Mouse (Mus musculus) thymus, postnatal 4 days (tissue): Measurements from ENCODE around the gene Ncln.

ENCODE experiments used
- DNase-seq: peaks from one replicate; pipeline ENCODE4 v3.0.0; 2021

The Ncln gene

GRCm38 (mm10) chr10:81510246-81510810 lies 14.1 kb upstream of the Ncln start:
- DNase-seq, result no peak

GRCm38 (mm10) chr10:81507691-81508489 lies 11.7 kb upstream of the Ncln start:
- DNase-seq, result no peak

- no peak for DNase-seq
Observed at GRCm38 (mm10) chr10:81507095-81507494, 10.9 kb upstream of the Ncln start.

GRCm38 (mm10) chr10:81505016-81505664 lies 8.9 kb upstream of the Ncln start:
- DNase-seq, result no peak

GRCm38 (mm10) chr10:81502658-81503057 lies 6.5 kb upstream of the Ncln start:
- peak; percentile 97 for DNase-seq

- DNase-seq, result no peak
Observed at GRCm38 (mm10) chr10:81501863-81502262, 5.7 kb upstream of the Ncln start.

GRCm38 (mm10) chr10:81500032-81500431 lies 3.8 kb upstream of the Ncln start, which contains the start of gene S1pr4:
Gene S1pr4, minus strand, starts transcription at chr10:81500132.
- no peak for DNase-seq

GRCm38 (mm10) chr10:81499250-81499901 lies 3.2 kb upstream of the Ncln start:
- peak; percentile 84 for DNase-seq

GRCm38 (mm10) chr10:81498316-81499249 lies 2.4 kb upstream of the Ncln start:
- DNase-seq, result peak; percentile 66

- peak; percentile 57 for DNase-seq
Observed at GRCm38 (mm10) chr10:81497401-81498270, 1.4 kb upstream of the Ncln start.

GRCm38 (mm10) chr10:81496969-81497368 lies 777 bp upstream of the Ncln start:
- DNase-seq, result no peak

- no peak for DNase-seq
Observed at GRCm38 (mm10) chr10:81495616-81496263, 452 bp downstream of the Ncln start.

GRCm38 (mm10) chr10:81495151-81495550 lies 1.0 kb downstream of the Ncln start:
- DNase-seq, result no peak

GRCm38 (mm10) chr10:81494260-81495041 lies 1.7 kb downstream of the Ncln start:
- no peak for DNase-seq

GRCm38 (mm10) chr10:81493601-81494220 lies 2.5 kb downstream of the Ncln start:
- DNase-seq, result peak; percentile 73

- DNase-seq, result no peak
Observed at GRCm38 (mm10) chr10:81492606-81493240, 3.5 kb downstream of the Ncln start.

GRCm38 (mm10) chr10:81491018-81491417 lies 5.2 kb downstream of the Ncln start:
- DNase-seq, result no peak

GRCm38 (mm10) chr10:81489941-81490340 lies 6.3 kb downstream of the Ncln start:
- DNase-seq, result no peak

GRCm38 (mm10) chr10:81488081-81488480 lies 8.1 kb downstream of the Ncln start:
- DNase-seq, result no peak
